Comparison of ENCODE assay signal across 8 mouse cellular contexts in genomic region chr6:66896119-66896920, GRCm38 (mm10). TPM values are rescaled to one million over a fixed set of nuclear protein-coding genes. Genes with fewer than 3 reads are reported as not detected.
DNase-seq lines count a peak whose midpoint lies in the region; ATAC-seq and TF ChIP-seq lines count a peak whose summit lies in the region.

TSS of gene Gng12 (plus strand) at chr6:66896397.

- peak; percentile 92 for ATAC-seq in forebrain, embryonic 15.5 days (replicated peaks)
- peak; percentile 91 for ATAC-seq in neural tube, embryonic 14.5 days (ENCODE audit: low read depth)

- H3K36me3 ChIP-seq in E14TG2a.4 (ENCODE audit: insufficient read depth, low read length): no peaks in the 10 kb centered on the region
- no peaks in the 10 kb centered on the region for H3K36me3 ChIP-seq in forebrain, embryonic 15.5 days
- no peaks in the 10 kb centered on the region for H3K36me3 ChIP-seq in neural tube, embryonic 14.5 days (ENCODE audit: control insufficient read depth, insufficient read depth, low read length)

- intact Hi-C loops in heart, postnatal 14 days (cut with DNase I): loop anchor here (5.0 kb wide), 1 partner anchor 141 kb away; the partner anchor contains the start of gene Gadd45a

- H3K9ac ChIP-seq in forebrain, embryonic 15.5 days (replicated peaks): peak within 1 kb of the TSS; percentile 69
- peak within 1 kb of the TSS; percentile 78 for H3K9ac ChIP-seq in neural tube, embryonic 14.5 days (replicated peaks; ENCODE audit: low read depth, low read length)

- H3K9me3 ChIP-seq in E14TG2a.4 (ENCODE audit: low read length): no peaks in the 10 kb centered on the region
- no peaks in the 10 kb centered on the region for H3K9me3 ChIP-seq in forebrain, embryonic 15.5 days
- no peaks in the 10 kb centered on the region for H3K9me3 ChIP-seq in neural tube, embryonic 14.5 days (ENCODE audit: control insufficient read depth, low read length)

- H3K4me2 ChIP-seq in forebrain, embryonic 15.5 days (replicated peaks): peak within 1 kb of the TSS; percentile 92
- H3K4me2 ChIP-seq in neural tube, embryonic 14.5 days (ENCODE audit: low read depth, low read length): peak within 1 kb of the TSS; percentile 80

- no peak for TF ChIP-seq CTCF in E14TG2a.4 (conservative IDR thresholded peaks at IDR 0.05; ENCODE audit: low read length)

- H3K27me3 ChIP-seq in E14TG2a.4 (ENCODE audit: insufficient read depth, low read length): peaks cover 43% of the 10 kb centered on the region
- H3K27me3 ChIP-seq in forebrain, embryonic 15.5 days: no peaks in the 10 kb centered on the region
- H3K27me3 ChIP-seq in neural tube, embryonic 14.5 days (ENCODE audit: control insufficient read depth, insufficient read depth, low read length): no peaks in the 10 kb centered on the region

- H3K27ac ChIP-seq in forebrain, embryonic 15.5 days (replicated peaks): no peak within 1 kb of the TSS
- peak within 1 kb of the TSS; percentile 6; the same call in 1 of the 2 replicates for H3K27ac ChIP-seq in neural tube, embryonic 14.5 days (ENCODE audit: low read depth, low read length)

- peak within 1 kb of the TSS; percentile 90 for H3K4me3 ChIP-seq in E14TG2a.4 (replicated peaks; ENCODE audit: low read length)
- peak within 1 kb of the TSS; percentile 79 for H3K4me3 ChIP-seq in forebrain, embryonic 15.5 days
- H3K4me3 ChIP-seq in neural tube, embryonic 14.5 days (ENCODE audit: low read depth, low read length): peak within 1 kb of the TSS; percentile 75

- whole genome bisulfite sequencing in forebrain, embryonic 15.5 days: under 1% methylated on average over 87 of the region's 98 CpGs
- under 1% methylated on average over 79 of the region's 98 CpGs for WGBS in neural tube, embryonic 14.5 days

- peak; percentile 73 for DNase-seq in cerebellum, adult 11-12 months
- DNase-seq in heart, postnatal 14 days: peak; percentile 93
- DNase-seq in layer of hippocampus, adult 11-12 months (ENCODE audit: low spot score): peak; percentile 84
- DNase-seq in lung, adult 18-20 months: peak; percentile 89 to 91
- DNase-seq in testis, postnatal 14 days (ENCODE audit: low spot score): peak; percentile 87

- H3K4me1 ChIP-seq in E14TG2a.4 (replicated peaks; ENCODE audit: low read depth, low read length): peaks cover 16% of the 10 kb centered on the region
- H3K4me1 ChIP-seq in forebrain, embryonic 15.5 days: peaks cover 12% of the 10 kb centered on the region
- no peaks in the 10 kb centered on the region for H3K4me1 ChIP-seq in neural tube, embryonic 14.5 days (ENCODE audit: control insufficient read depth, insufficient read depth, low read length)

RNA-seq across cellular contexts. Expression of gene Gng12, which starts in this region (rescaled TPM):
- 22.2 and 28.1 TPM in 2 replicates for polyA plus RNA-seq in forebrain, embryonic 15.5 days (2015; fragmentation: Nextera tagmentation; extraction: Ambion mirVana)
- total RNA-seq in heart, postnatal 14 days (2021): 10 to 100 TPM; 49.7 to 52.0 TPM
- polyA plus RNA-seq in neural tube, embryonic 14.5 days (2014; fragmentation: Nextera tagmentation; extraction: Ambion mirVana): 78.2 and 82.9 TPM in 2 replicates
